Mouse (Mus musculus) embryonic fibroblast, embryonic 13.5 days (primary cell): ENCODE measurements around the gene Hist1h1a.

ENCODE experiments used
- CTCF ChIP-seq: IDR thresholded peaks from 2 replicates; pipeline ENCODE4 v1.5.1; 2011; ENCODE audit warnings: mild to moderate bottlenecking, control low read depth, low read length, moderate library complexity, borderline replicate concordance; ENCODE audit not compliant: insufficient read depth
- POLR2A ChIP-seq: IDR thresholded peaks from 2 replicates; pipeline ENCODE4 v1.6.1; 2011; ENCODE audit warnings: low read depth, mild to moderate bottlenecking, control low read depth, low read length, moderate library complexity

DNA sequence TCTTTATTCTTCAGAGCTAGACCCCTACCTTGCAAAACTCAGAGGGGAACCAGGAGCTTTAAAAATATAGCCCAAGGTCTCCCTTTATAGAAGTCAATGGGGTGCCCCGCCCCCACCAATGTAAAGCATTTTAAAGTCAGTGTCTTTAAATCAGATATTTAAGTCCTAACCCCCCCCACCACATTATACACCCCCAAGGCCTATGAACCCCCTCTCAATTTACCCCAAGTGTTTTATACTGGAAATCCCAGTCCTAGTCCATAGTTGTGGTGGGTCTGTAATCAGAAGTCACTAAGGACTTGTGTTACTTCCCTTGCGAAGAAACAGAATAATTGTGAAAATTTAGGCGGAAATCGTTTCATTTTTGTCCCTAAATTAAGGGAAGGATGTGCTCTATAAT lies 25.4 kb upstream of the Hist1h1a start:
- TF ChIP-seq CTCF (no peak), POLR2A (no peak)
